Mouse (Mus musculus) C2C12 (cell line): Measurements from ENCODE around the gene Slc37a3. TPM values are rescaled to one million over a fixed set of nuclear protein-coding genes. Genes with fewer than 3 reads are reported as not detected.
"Not testable (repeated sequence)": the region's sequence is repeated elsewhere in the genome, so short reads cannot be mapped to it uniquely, and the experiment has no call there.

Source experiments
- H3K27me3 ChIP-seq: one replicate; pipeline ENCODE4 v1.6.1; 2011; ENCODE audit not compliant: control insufficient read depth, insufficient read depth, insufficient read length
- H3K36me3 ChIP-seq: one replicate; pipeline ENCODE4 v1.6.1; 2011; ENCODE audit not compliant: control insufficient read depth, insufficient read depth
- H3K4me3 ChIP-seq: one replicate; pipeline ENCODE4 v1.5.1; 2011; ENCODE audit warnings: mild to moderate bottlenecking, control low read depth; ENCODE audit not compliant: poor library complexity, insufficient read depth, severe bottlenecking
- H3K79me2 ChIP-seq: one replicate; pipeline ENCODE4 v1.6.1; 2011; ENCODE audit not compliant: control insufficient read depth, insufficient read depth
- H3K79me3 ChIP-seq: one replicate; pipeline ENCODE4 v1.6.1; 2011; ENCODE audit warnings: low read depth, control low read depth
- H3ac ChIP-seq: one replicate; pipeline ENCODE3; 2011; ENCODE audit warnings: low read depth; ENCODE audit not compliant: control insufficient read depth, insufficient read length
- CEBPB ChIP-seq: IDR thresholded peaks from one replicate; pipeline ENCODE4 v1.6.1; 2011; ENCODE audit warnings: low read depth, mild to moderate bottlenecking, control low read depth, moderate library complexity
- CTCF ChIP-seq: IDR thresholded peaks from one replicate; pipeline ENCODE4 v1.5.1; 2011; ENCODE audit not compliant: control insufficient read depth, insufficient read depth, insufficient read length
- FOSL1 ChIP-seq: IDR thresholded peaks from one replicate; pipeline ENCODE4 v1.8.0; 2011; ENCODE audit warnings: mild to moderate bottlenecking, low read length; ENCODE audit not compliant: poor library complexity, insufficient read depth, severe bottlenecking
- MAX ChIP-seq: IDR thresholded peaks from one replicate; pipeline ENCODE4 v1.6.1; 2011; ENCODE audit warnings: mild to moderate bottlenecking, control low read depth
- MYOD1 ChIP-seq: IDR thresholded peaks from one replicate; pipeline ENCODE4 v1.6.1; 2011; ENCODE audit warnings: low read depth; ENCODE audit not compliant: control insufficient read depth, insufficient read length
- MYOG ChIP-seq: IDR thresholded peaks from one replicate; pipeline ENCODE4 v1.6.1; 2011; ENCODE audit not compliant: control insufficient read depth, insufficient read length; ENCODE audit errors: extremely low read depth
- USF1 ChIP-seq: IDR thresholded peaks from one replicate; pipeline ENCODE4 v1.6.1; 2011; ENCODE audit warnings: low read depth, mild to moderate bottlenecking, control low read depth, moderate library complexity
- polyA plus RNA-seq: library from polyadenylated mRNA; unstranded; fragments of >200 nt; fragmentation: generic; extraction: Trizol; gene quantifications from one replicate; pipeline ENCODE4 v1.2.1, GENCODE M21; 2012; ENCODE audit warnings: missing spikeins

Slc37a3 gene
- polyA plus RNA-seq, 1 experiment, result 18.6 TPM

DNA sequence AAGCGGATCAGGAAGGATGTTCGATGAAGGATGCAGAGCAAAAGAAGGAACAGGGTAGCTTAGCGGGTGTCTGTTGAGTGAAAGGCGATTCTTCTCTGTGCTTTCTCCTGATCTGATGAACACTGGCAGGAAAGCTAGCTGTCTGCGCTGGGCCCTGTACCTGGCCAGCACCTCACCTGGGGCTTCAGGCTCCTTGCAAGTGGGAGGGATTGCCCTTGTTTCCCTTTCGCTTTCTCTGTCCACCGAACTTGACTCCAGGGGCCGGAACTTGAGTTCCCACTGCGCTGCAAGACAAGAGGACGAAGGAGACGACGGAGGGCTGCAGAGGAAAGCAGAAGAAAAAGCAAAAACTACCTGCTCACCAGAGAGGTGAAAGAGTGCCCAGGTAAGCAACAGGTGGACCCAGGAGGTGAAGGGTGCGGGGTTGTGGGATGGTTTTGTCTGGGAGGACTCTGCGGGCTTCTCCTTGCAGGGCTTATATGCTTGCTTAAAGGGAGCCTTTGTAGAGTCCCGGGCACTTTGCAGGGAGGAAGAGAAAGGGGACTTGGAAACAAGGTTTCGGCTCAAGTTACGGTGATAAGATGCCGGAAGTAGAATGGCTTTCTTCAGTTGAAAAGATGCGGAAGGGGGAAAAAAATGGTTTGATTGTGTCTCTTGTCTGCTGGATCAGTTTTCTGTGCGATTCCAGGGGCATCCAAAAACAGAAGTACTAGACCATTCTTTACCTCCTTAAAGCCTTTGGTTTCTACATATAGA is 3.8 kb upstream of the Slc37a3 start, which contains the start of gene Rab19:
Gene Rab19 (plus strand): TSS at position 51 of the 756 bp plus-strand sequence.
- Histone ChIP-seq H3K36me3 (no peaks in the 10 kb centered on the region), H3K4me3 (no peak within 1 kb of the TSS), H3K79me3 (no peaks in the 10 kb centered on the region), H3ac (no peak within 1 kb of the TSS), H3K79me2 (peaks cover 9% of the 10 kb centered on the region), H3K27me3 (no peaks in the 10 kb centered on the region)
- no peak for TF ChIP-seq MYOD1
- TF ChIP-seq CTCF, result no peak
- no peak for TF ChIP-seq MAX
- no peak for TF ChIP-seq USF1
- TF ChIP-seq MYOG, result no peak
- TF ChIP-seq FOSL1, result no peak
- no peak for TF ChIP-seq CEBPB

DNA sequence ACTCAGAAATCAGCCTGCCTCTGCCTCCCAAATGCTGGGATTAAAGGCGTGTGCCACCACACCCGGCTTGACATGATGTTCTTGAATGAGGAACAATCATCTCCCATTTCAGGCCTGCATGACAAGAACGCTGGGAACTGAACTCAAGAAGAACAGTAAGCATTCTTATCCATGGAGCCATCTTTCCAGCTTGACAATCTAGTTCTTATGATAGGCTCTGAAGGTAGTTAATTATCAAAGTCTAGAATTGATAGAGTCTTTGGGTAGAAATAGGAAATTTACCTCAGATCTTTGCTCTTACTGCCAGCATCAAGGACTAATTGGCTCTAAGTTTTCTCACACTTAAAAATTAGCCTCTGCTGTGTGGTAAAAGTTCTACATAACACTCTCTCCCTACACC is 2.8 kb upstream of the Slc37a3 start:
- H3K4me3 ChIP-seq, result no peak overlapping the region
- no peaks in the 10 kb centered on the region for H3K27me3 ChIP-seq
- no peaks in the 10 kb centered on the region for H3K36me3 ChIP-seq
- TF ChIP-seq CTCF, result no peak
- H3ac ChIP-seq, result no peak overlapping the region
- peaks cover 19% of the 10 kb centered on the region for H3K79me2 ChIP-seq
- H3K79me3 ChIP-seq, result no peaks in the 10 kb centered on the region

DNA sequence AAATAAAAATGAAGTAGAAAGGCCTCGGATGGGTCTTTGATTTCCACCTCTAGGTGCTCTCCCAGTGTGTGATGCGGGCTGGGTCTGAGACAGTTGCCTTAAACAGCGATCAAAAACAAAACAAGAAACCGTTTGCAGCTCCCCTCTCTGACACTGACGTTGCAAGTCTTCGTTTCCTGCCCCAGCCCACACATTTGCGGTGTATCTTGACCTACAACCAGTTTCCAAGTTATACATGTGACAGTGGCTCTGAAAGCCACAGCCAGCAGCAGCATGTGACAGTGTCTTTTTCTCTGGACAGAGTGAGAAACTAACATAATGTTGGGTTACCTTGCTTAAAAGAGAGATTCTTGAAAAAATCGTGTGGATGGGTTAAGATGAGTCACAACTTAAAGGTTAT is 2.3 kb upstream of the Slc37a3 start:
- no peak for TF ChIP-seq MYOD1
- no peak for TF ChIP-seq USF1
- Histone ChIP-seq H3K79me2 (peaks cover 21% of the 10 kb centered on the region), H3K27me3 (no peaks in the 10 kb centered on the region), H3K4me3 (no peak overlapping the region), H3K79me3 (no peaks in the 10 kb centered on the region), H3K36me3 (no peaks in the 10 kb centered on the region), H3ac (no peak overlapping the region)

GRCm38 (mm10) chr6:39379224-39379623 is 1.7 kb upstream of the Slc37a3 start:
- Histone ChIP-seq H3K36me3 (peaks cover 4% of the 10 kb centered on the region), H3ac (no peak overlapping the region), H3K79me2 (peaks cover 21% of the 10 kb centered on the region), H3K27me3 (no peaks in the 10 kb centered on the region), H3K79me3 (no peaks in the 10 kb centered on the region), H3K4me3 (no peak overlapping the region)
- TF ChIP-seq USF1 (no peak), FOSL1 (no peak), CEBPB (no peak), MYOG (no peak), CTCF (no peak), MAX (no peak), MYOD1 (no peak)

DNA sequence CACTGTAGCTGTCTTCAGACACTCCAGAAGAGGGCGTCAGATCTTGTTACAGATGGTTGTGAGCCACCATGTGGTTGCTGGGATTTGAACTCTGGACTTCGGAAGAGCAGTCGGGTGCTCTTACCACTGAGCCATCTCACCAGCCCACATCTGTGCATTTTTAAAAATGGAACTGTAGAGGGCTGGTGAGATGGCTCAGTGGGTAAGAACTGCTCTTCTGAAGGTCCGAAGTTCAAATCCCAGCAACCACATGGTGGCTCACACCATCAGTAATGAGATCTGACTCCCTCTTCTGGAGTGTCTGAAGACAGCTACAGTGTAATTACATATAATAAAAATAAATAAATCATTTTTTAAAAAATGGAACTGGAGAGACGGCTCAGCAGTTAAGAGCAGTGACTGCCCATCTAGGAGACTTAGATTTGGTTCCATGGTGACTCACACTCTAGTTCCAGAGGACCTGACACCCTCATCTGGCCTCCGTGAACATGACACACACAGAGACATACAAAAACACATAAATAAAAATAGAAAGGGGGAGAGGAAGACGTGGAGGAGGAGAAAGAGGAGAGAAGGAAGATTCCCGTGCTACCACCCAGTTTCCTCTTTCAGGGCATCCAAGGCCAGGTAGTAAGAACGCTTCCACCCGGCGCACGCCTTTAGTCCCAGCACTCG is 823 bp upstream of the Slc37a3 start:
- not testable (repeated sequence) for H3K27me3 ChIP-seq, H3K79me3 ChIP-seq, H3K4me3 ChIP-seq, H3ac ChIP-seq, H3K36me3 ChIP-seq
- peaks cover 21% of the 10 kb centered on the region for H3K79me2 ChIP-seq

DNA sequence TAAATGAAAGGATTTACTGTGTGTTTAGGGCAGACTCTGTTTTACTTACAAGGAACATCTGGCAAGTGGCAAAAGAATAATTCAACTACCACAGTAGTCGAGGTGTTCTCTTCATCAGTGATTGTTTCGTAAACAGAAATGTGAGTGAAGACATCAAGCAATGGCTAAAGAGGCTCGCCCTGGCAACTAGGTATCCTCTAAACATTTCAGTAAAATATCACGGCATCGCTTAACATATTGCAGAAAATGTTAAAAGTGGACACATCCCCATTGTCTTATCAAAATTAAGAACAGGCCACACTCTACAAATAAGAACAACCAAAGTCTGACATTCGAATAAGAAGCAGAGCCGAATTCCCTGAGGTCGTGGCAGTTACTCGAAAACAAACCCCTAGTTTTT is 700 bp downstream of the Slc37a3 start:
- H3K79me3 ChIP-seq, result no peaks in the 10 kb centered on the region
- TF ChIP-seq MYOG, result no peak
- no peak for TF ChIP-seq FOSL1
- TF ChIP-seq CTCF, result no peak
- TF ChIP-seq USF1, result no peak
- peak overlapping the region; percentile 82 for H3K4me3 ChIP-seq
- peaks cover 4% of the 10 kb centered on the region for H3K36me3 ChIP-seq
- H3K27me3 ChIP-seq, result no peaks in the 10 kb centered on the region
- H3ac ChIP-seq, result peak overlapping the region; percentile 96
- peaks cover 21% of the 10 kb centered on the region for H3K79me2 ChIP-seq
